Mouse (Mus musculus): ENCODE data around the gene Thsd1.

DNA sequence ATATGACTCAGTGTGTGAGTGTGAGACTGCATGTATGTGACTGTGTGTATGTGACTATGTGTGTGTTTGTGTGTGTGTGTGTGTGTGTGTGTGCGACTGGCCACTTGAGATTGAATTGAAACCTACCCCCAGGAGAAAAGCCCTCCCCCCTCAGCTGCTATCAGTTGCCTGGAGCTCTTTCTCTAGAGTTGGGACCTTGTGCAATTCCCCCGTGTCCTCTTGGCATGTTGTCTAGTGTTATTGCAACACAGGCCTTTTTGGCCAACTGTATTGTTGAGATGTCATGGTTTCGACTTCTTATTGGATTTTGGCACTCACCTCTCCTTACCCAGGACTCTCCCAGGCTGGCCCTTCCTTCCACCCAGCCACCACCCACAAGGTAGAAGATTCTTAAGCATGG lies 35.2 kb downstream of the Thsd1 start:
- no peak for TF ChIP-seq TCF3 (IDR thresholded peaks at IDR 0.05; ENCODE audit: insufficient read length, low read depth)
- no peak for TF ChIP-seq POLR2A (IDR thresholded peaks at IDR 0.05; ENCODE audit: insufficient read length, low read depth)
- TF ChIP-seq MAX (IDR thresholded peaks at IDR 0.05; ENCODE audit: low read depth): no peak
- no peak for TF ChIP-seq SRF (IDR thresholded peaks at IDR 0.05; ENCODE audit: control insufficient read depth, insufficient read length, low read depth)
